Mouse (Mus musculus) embryonic facial prominence, embryonic 15.5 days (tissue): ENCODE measurements at regions not wholly inside any gene's neighbourhood (a gene's known extent, or its start where the extent isn't known, plus 50 kb on each side); places are given as distances from the start of the nearest gene placed in this dataset.

ENCODE experiments used
- ATAC-seq: fragments of 200-750 bp; cut with Nextera tagmentation; 2 replicates; pipeline ENCODE4 v1.8.0; 2017; ENCODE audit warnings: low read depth, moderate TSS enrichment; ENCODE audit not compliant: insufficient number of reproducible peaks, low FRiP score, low TSS enrichment
- H3K27ac ChIP-seq: fragments of 300-500 bp; sonication (generic); replicated peaks from 2 replicates; pipeline ENCODE4 v1.5.1; 2015; ENCODE audit warnings: mild to moderate bottlenecking, inconsistent platforms
- H3K27me3 ChIP-seq: fragments of 300-500 bp; sonication (generic); 2 replicates; pipeline ENCODE4 v1.6.1; 2015; ENCODE audit warnings: inconsistent platforms
- H3K36me3 ChIP-seq: fragments of 300-500 bp; sonication (generic); 2 replicates; pipeline ENCODE4 v1.6.1; 2015; ENCODE audit warnings: mild to moderate bottlenecking, inconsistent platforms
- H3K4me1 ChIP-seq: fragments of 300-500 bp; sonication (generic); 2 replicates; pipeline ENCODE4 v1.6.1; 2015; ENCODE audit warnings: inconsistent platforms
- H3K4me2 ChIP-seq: fragments of 300-500 bp; sonication (generic); replicated peaks from 2 replicates; pipeline ENCODE4 v1.6.1; 2015; ENCODE audit warnings: mild to moderate bottlenecking, inconsistent platforms
- H3K4me3 ChIP-seq: fragments of 300-500 bp; sonication (generic); replicated peaks from 2 replicates; pipeline ENCODE4 v1.5.1; 2015; ENCODE audit warnings: mild to moderate bottlenecking, inconsistent platforms
- H3K9ac ChIP-seq: fragments of 300-500 bp; sonication (generic); 2 replicates; pipeline ENCODE4 v1.6.1; 2015; ENCODE audit warnings: inconsistent platforms
- H3K9me3 ChIP-seq: fragments of 300-500 bp; sonication (generic); replicated peaks from 2 replicates; pipeline ENCODE4 v1.6.1; 2016; ENCODE audit warnings: inconsistent platforms
- WGBS: fragments of 180-500 bp; shearing (Covaris S2); methylation state at CpG from one replicate; pipeline ENCODE4 v1.1.7; 2015; 5-methylcytosine and 5-hydroxymethylcytosine counted together

- Histone ChIP-seq H3K27ac (no peak overlapping the region), H3K27me3 (no peaks in the 10 kb centered on the region), H3K9ac (no peak overlapping the region), H3K4me1 (peaks cover 7% of the 10 kb centered on the region; the same call in 1 of the 2 replicates), H3K9me3 (no peaks in the 10 kb centered on the region), H3K4me2 (no peak overlapping the region), H3K4me3 (no peak overlapping the region), H3K36me3 (no peaks in the 10 kb centered on the region)
- WGBS = 71% methylated on average over 5 of the region's 5 CpGs
- no peak for ATAC-seq
These were observed 78.7 kb upstream of the Mpp6 start for GRCm38 (mm10) chr6:50031356-50031755.

GRCm38 (mm10) chr6:50032894-50033595, 77.0 kb upstream of the Mpp6 start:
- Histone ChIP-seq H3K4me2 (no peak overlapping the region), H3K36me3 (no peaks in the 10 kb centered on the region), H3K9ac (no peak overlapping the region), H3K27ac (no peak overlapping the region), H3K4me1 (peaks cover 11% of the 10 kb centered on the region; the same call in 1 of the 2 replicates), H3K27me3 (no peaks in the 10 kb centered on the region), H3K4me3 (no peak overlapping the region), H3K9me3 (no peaks in the 10 kb centered on the region)
- no peak for ATAC-seq
- WGBS = 58% methylated on average over 15 of the region's 15 CpGs

- peaks cover 20% of the 10 kb centered on the region; the same call in 1 of the 2 replicates for H3K4me1 ChIP-seq
- no peak for ATAC-seq
- 31% methylated on average over 4 of the region's 4 CpGs for WGBS
- no peaks in the 10 kb centered on the region for H3K9me3 ChIP-seq
- H3K36me3 ChIP-seq = no peaks in the 10 kb centered on the region
- no peak overlapping the region for H3K9ac ChIP-seq
- H3K27me3 ChIP-seq = no peaks in the 10 kb centered on the region
- peak overlapping the region; percentile 28; the same call in 1 of the 2 replicates for H3K27ac ChIP-seq
- H3K4me3 ChIP-seq = no peak overlapping the region
- no peak overlapping the region for H3K4me2 ChIP-seq
These were observed 72.4 kb upstream of the Mpp6 start for GRCm38 (mm10) chr6:50037614-50038013.

GRCm38 (mm10) chr6:50038369-50038768, 71.7 kb upstream of the Mpp6 start:
- no peak for ATAC-seq

GRCm38 (mm10) chr6:50041044-50041443, 69.0 kb upstream of the Mpp6 start:
- Histone ChIP-seq H3K27me3 (no peaks in the 10 kb centered on the region), H3K27ac (no peak overlapping the region), H3K9me3 (no peaks in the 10 kb centered on the region), H3K9ac (no peak overlapping the region), H3K4me2 (no peak overlapping the region), H3K36me3 (no peaks in the 10 kb centered on the region), H3K4me3 (no peak overlapping the region), H3K4me1 (0 out of 2 replicates have a peak, but pooled peaks cover 12% of the 10 kb centered on the region)
- ATAC-seq = no peak
- 59% methylated on average over 10 of the region's 10 CpGs for WGBS

More at GRCm38 (mm10) chr6:50038369-50038768, 71.7 kb upstream of the Mpp6 start:
- Histone ChIP-seq H3K4me3 (no peak overlapping the region), H3K4me2 (no peak overlapping the region), H3K4me1 (peaks cover 16% of the 10 kb centered on the region; the same call in 1 of the 2 replicates), H3K27me3 (no peaks in the 10 kb centered on the region), H3K9ac (no peak overlapping the region), H3K27ac (0 out of 2 replicates have a peak overlapping the region, but pooled peaks have one; percentile 28), H3K36me3 (no peaks in the 10 kb centered on the region), H3K9me3 (no peaks in the 10 kb centered on the region)
- WGBS = 38% methylated on average over 3 of the region's 3 CpGs

GRCm38 (mm10) chr6:50042127-50042526, 67.9 kb upstream of the Mpp6 start:
- Histone ChIP-seq H3K9me3 (no peaks in the 10 kb centered on the region), H3K9ac (no peak overlapping the region), H3K4me2 (no peak overlapping the region), H3K27ac (no peak overlapping the region), H3K4me3 (no peak overlapping the region), H3K4me1 (0 out of 2 replicates have a peak, but pooled peaks cover 12% of the 10 kb centered on the region), H3K36me3 (no peaks in the 10 kb centered on the region), H3K27me3 (no peaks in the 10 kb centered on the region)
- WGBS = 62% methylated on average over 3 of the region's 3 CpGs
- no peak for ATAC-seq

- Histone ChIP-seq H3K27me3 (no peaks in the 10 kb centered on the region), H3K4me1 (no peaks in the 10 kb centered on the region), H3K36me3 (no peaks in the 10 kb centered on the region), H3K9ac (no peak overlapping the region), H3K9me3 (no peaks in the 10 kb centered on the region), H3K27ac (no peak overlapping the region), H3K4me2 (no peak overlapping the region), H3K4me3 (no peak overlapping the region)
- ATAC-seq = no peak
- WGBS = 81% methylated on average over 1 of the region's 1 CpGs
These were observed 65.9 kb upstream of the Mpp6 start for GRCm38 (mm10) chr6:50044165-50044564.

GRCm38 (mm10) chr6:50046721-50047120, 63.3 kb upstream of the Mpp6 start:
- no peaks in the 10 kb centered on the region for H3K36me3 ChIP-seq
- no peak overlapping the region for H3K4me3 ChIP-seq
- H3K27me3 ChIP-seq = no peaks in the 10 kb centered on the region
- 60% methylated on average over 5 of the region's 5 CpGs for WGBS
- ATAC-seq = no peak
- H3K9me3 ChIP-seq = no peaks in the 10 kb centered on the region
- no peak overlapping the region for H3K9ac ChIP-seq
- H3K27ac ChIP-seq = no peak overlapping the region
- H3K4me1 ChIP-seq = no peaks in the 10 kb centered on the region
- H3K4me2 ChIP-seq = no peak overlapping the region

GRCm38 (mm10) chr6:50052416-50052815, 57.6 kb upstream of the Mpp6 start:
- Histone ChIP-seq H3K9me3 (no peaks in the 10 kb centered on the region), H3K27ac (no peak overlapping the region), H3K4me1 (0 out of 2 replicates have a peak, but pooled peaks cover 3% of the 10 kb centered on the region), H3K27me3 (no peaks in the 10 kb centered on the region), H3K36me3 (no peaks in the 10 kb centered on the region), H3K9ac (no peak overlapping the region), H3K4me2 (no peak overlapping the region), H3K4me3 (no peak overlapping the region)
- no peak for ATAC-seq
- WGBS = 77% methylated on average over 2 of the region's 2 CpGs

- Histone ChIP-seq H3K4me1 (0 out of 2 replicates have a peak, but pooled peaks cover 3% of the 10 kb centered on the region), H3K4me3 (no peak overlapping the region), H3K27ac (no peak overlapping the region), H3K4me2 (no peak overlapping the region), H3K27me3 (no peaks in the 10 kb centered on the region), H3K9me3 (no peaks in the 10 kb centered on the region), H3K9ac (no peak overlapping the region), H3K36me3 (no peaks in the 10 kb centered on the region)
- no peak for ATAC-seq
- 47% methylated on average over 2 of the region's 2 CpGs for WGBS
These were observed 57.0 kb upstream of the Mpp6 start for GRCm38 (mm10) chr6:50053086-50053485.

GRCm38 (mm10) chr6:50054233-50054632, 55.8 kb upstream of the Mpp6 start:
- H3K4me3 ChIP-seq = no peak overlapping the region
- no peak overlapping the region for H3K27ac ChIP-seq
- no peak overlapping the region for H3K9ac ChIP-seq
- no peaks in the 10 kb centered on the region for H3K36me3 ChIP-seq
- H3K9me3 ChIP-seq = no peaks in the 10 kb centered on the region
- no peak overlapping the region for H3K4me2 ChIP-seq
- no peaks in the 10 kb centered on the region for H3K27me3 ChIP-seq
- H3K4me1 ChIP-seq = 0 out of 2 replicates have a peak, but pooled peaks cover 3% of the 10 kb centered on the region
- 83% methylated on average over 13 of the region's 13 CpGs for WGBS
- no peak; the same call in 1 of the 2 replicates for ATAC-seq

GRCm38 (mm10) chr6:50058596-50058995, 51.4 kb upstream of the Mpp6 start:
- no peaks in the 10 kb centered on the region for H3K36me3 ChIP-seq
- H3K4me1 ChIP-seq = 0 out of 2 replicates have a peak, but pooled peaks cover 3% of the 10 kb centered on the region
- WGBS = 91% methylated on average over 11 of the region's 11 CpGs
- ATAC-seq = no peak
- H3K27ac ChIP-seq = no peak overlapping the region
- no peak overlapping the region for H3K4me3 ChIP-seq
- H3K4me2 ChIP-seq = no peak overlapping the region
- no peaks in the 10 kb centered on the region for H3K27me3 ChIP-seq
- no peaks in the 10 kb centered on the region for H3K9me3 ChIP-seq
- H3K9ac ChIP-seq = no peak overlapping the region
